Mouse (Mus musculus): Measurements from ENCODE around the gene Wipi1. TPM values are rescaled to one million over a fixed set of nuclear protein-coding genes. Genes with fewer than 3 reads are reported as not detected.
"Not testable (repeated sequence)": the region's sequence is repeated elsewhere in the genome, so short reads cannot be mapped to it uniquely, and the experiment has no call there.

Gene Wipi1
- polyA plus RNA-seq (2015; fragmentation: Nextera tagmentation; extraction: Ambion mirVana) = 62.5 and 64.5 TPM in 2 replicates

GRCm38 (mm10) chr11:109611303-109612149 is at the start of gene Wipi1:
Gene Wipi1, minus strand, starts transcription at chr11:109611967.
- Histone ChIP-seq H3K36me3 (no peaks in the 10 kb centered on the region), H3K9me3 (replicated peaks) (no peaks in the 10 kb centered on the region), H3K4me2 (replicated peaks) (peak within 1 kb of the TSS; percentile 68), H3K4me3 (replicated peaks) (peak within 1 kb of the TSS; percentile 74), H3K27me3 (no peaks in the 10 kb centered on the region), H3K4me1 (peaks cover 28% of the 10 kb centered on the region), H3K27ac (replicated peaks) (peak within 1 kb of the TSS; percentile 79), H3K9ac (peak within 1 kb of the TSS; percentile 73)
- WGBS = under 1% methylated on average over 58 of the region's 58 CpGs
- ATAC-seq (ENCODE audit: insufficient number of reproducible peaks, low FRiP score, low TSS enrichment, low read depth) = peak; percentile 97

GRCm38 (mm10) chr11:109660526-109660925 is 48.8 kb upstream of the Wipi1 start:
- H3K9me3 ChIP-seq (replicated peaks); H3K4me2 ChIP-seq (replicated peaks); H3K9ac ChIP-seq; H3K4me3 ChIP-seq (replicated peaks); ATAC-seq (ENCODE audit: insufficient number of reproducible peaks, low FRiP score, low TSS enrichment, low read depth); H3K4me1 ChIP-seq; H3K27me3 ChIP-seq; H3K27ac ChIP-seq (replicated peaks): not testable (repeated sequence)
- H3K36me3 ChIP-seq = peaks cover 74% of the 10 kb centered on the region
- 92% methylated on average over 8 of the region's 8 CpGs for WGBS

- ATAC-seq (ENCODE audit: insufficient number of reproducible peaks, low FRiP score, low TSS enrichment, low read depth) = no peak
Observed at GRCm38 (mm10) chr11:109656232-109656631, 44.5 kb upstream of the Wipi1 start.

GRCm38 (mm10) chr11:109654581-109654980 is 42.8 kb upstream of the Wipi1 start:
- Histone ChIP-seq H3K9ac (no peak overlapping the region), H3K27me3 (no peaks in the 10 kb centered on the region), H3K4me3 (replicated peaks) (no peak overlapping the region), H3K9me3 (replicated peaks) (no peaks in the 10 kb centered on the region), H3K27ac (replicated peaks) (no peak overlapping the region), H3K4me1 (peaks cover 31% of the 10 kb centered on the region), H3K36me3 (peaks cover 33% of the 10 kb centered on the region), H3K4me2 (replicated peaks) (no peak overlapping the region)
- WGBS = 86% methylated on average over 6 of the region's 6 CpGs
- no peak for ATAC-seq (ENCODE audit: insufficient number of reproducible peaks, low FRiP score, low TSS enrichment, low read depth)

More at GRCm38 (mm10) chr11:109656232-109656631, 44.5 kb upstream of the Wipi1 start:
- Histone ChIP-seq H3K9ac (no peak overlapping the region), H3K27ac (replicated peaks) (no peak overlapping the region), H3K27me3 (no peaks in the 10 kb centered on the region), H3K9me3 (replicated peaks) (no peaks in the 10 kb centered on the region), H3K4me1 (peaks cover 24% of the 10 kb centered on the region), H3K36me3 (peaks cover 50% of the 10 kb centered on the region), H3K4me2 (replicated peaks) (no peak overlapping the region), H3K4me3 (replicated peaks) (no peak overlapping the region)
- WGBS = 88% methylated on average over 7 of the region's 7 CpGs

- Histone ChIP-seq H3K4me3 (replicated peaks) (0 out of 2 replicates have a peak overlapping the region, but pooled peaks have one; percentile 4), H3K4me1 (peaks cover 44% of the 10 kb centered on the region), H3K36me3 (peaks cover 32% of the 10 kb centered on the region), H3K27ac (replicated peaks) (no peak overlapping the region), H3K4me2 (replicated peaks) (no peak overlapping the region), H3K27me3 (no peaks in the 10 kb centered on the region), H3K9me3 (replicated peaks) (no peaks in the 10 kb centered on the region), H3K9ac (no peak overlapping the region)
- whole genome bisulfite sequencing = 62% methylated on average over 8 of the region's 8 CpGs
- ATAC-seq (ENCODE audit: insufficient number of reproducible peaks, low FRiP score, low TSS enrichment, low read depth) = no peak
Observed at GRCm38 (mm10) chr11:109653201-109653600, 41.4 kb upstream of the Wipi1 start.

GRCm38 (mm10) chr11:109652505-109652904 is 40.7 kb upstream of the Wipi1 start:
- Histone ChIP-seq H3K4me3 (replicated peaks) (peak overlapping the region; percentile 94), H3K27me3 (no peaks in the 10 kb centered on the region), H3K27ac (replicated peaks) (no peak overlapping the region), H3K9me3 (replicated peaks) (no peaks in the 10 kb centered on the region), H3K36me3 (peaks cover 32% of the 10 kb centered on the region), H3K4me1 (peaks cover 44% of the 10 kb centered on the region), H3K9ac (peak overlapping the region; percentile 96; the same call in 1 of the 2 replicates), H3K4me2 (replicated peaks) (peak overlapping the region; percentile 93)
- ATAC-seq (ENCODE audit: insufficient number of reproducible peaks, low FRiP score, low TSS enrichment, low read depth) = no peak
- 41% methylated on average over 6 of the region's 6 CpGs for WGBS

- Histone ChIP-seq H3K4me3 (replicated peaks) (peak overlapping the region; percentile 94), H3K9ac (peak overlapping the region; percentile 96), H3K4me1 (peaks cover 44% of the 10 kb centered on the region), H3K27ac (replicated peaks) (peak overlapping the region; percentile 96), H3K36me3 (peaks cover 24% of the 10 kb centered on the region), H3K27me3 (no peaks in the 10 kb centered on the region), H3K4me2 (replicated peaks) (peak overlapping the region; percentile 93), H3K9me3 (replicated peaks) (no peaks in the 10 kb centered on the region)
- under 1% methylated on average over 21 of the region's 21 CpGs for WGBS
- ATAC-seq (ENCODE audit: insufficient number of reproducible peaks, low FRiP score, low TSS enrichment, low read depth) = no peak
Observed at GRCm38 (mm10) chr11:109651566-109652024, 39.8 kb upstream of the Wipi1 start.

- Histone ChIP-seq H3K36me3 (peaks cover 18% of the 10 kb centered on the region), H3K4me3 (replicated peaks) (peak overlapping the region; percentile 94), H3K27me3 (no peaks in the 10 kb centered on the region), H3K4me1 (peaks cover 44% of the 10 kb centered on the region), H3K4me2 (replicated peaks) (peak overlapping the region; percentile 93), H3K9me3 (replicated peaks) (no peaks in the 10 kb centered on the region), H3K9ac (peak overlapping the region; percentile 96), H3K27ac (replicated peaks) (peak overlapping the region; percentile 96)
- peak; percentile 91 for ATAC-seq (ENCODE audit: insufficient number of reproducible peaks, low FRiP score, low TSS enrichment, low read depth)
- WGBS = under 1% methylated on average over 80 of the region's 90 CpGs
Observed at GRCm38 (mm10) chr11:109650788-109651565, 39.2 kb upstream of the Wipi1 start.

- 2% methylated on average over 31 of the region's 31 CpGs for WGBS
- Histone ChIP-seq H3K36me3 (peaks cover 14% of the 10 kb centered on the region), H3K9ac (peak overlapping the region; percentile 31), H3K27me3 (no peaks in the 10 kb centered on the region), H3K27ac (replicated peaks) (peak overlapping the region; percentile 96), H3K4me1 (peaks cover 44% of the 10 kb centered on the region), H3K9me3 (replicated peaks) (no peaks in the 10 kb centered on the region), H3K4me2 (replicated peaks) (peak overlapping the region; percentile 93), H3K4me3 (replicated peaks) (peak overlapping the region; percentile 94)
- peak; percentile 76 for ATAC-seq (ENCODE audit: insufficient number of reproducible peaks, low FRiP score, low TSS enrichment, low read depth)
Observed at GRCm38 (mm10) chr11:109649975-109650701, 38.4 kb upstream of the Wipi1 start.

- H3K27me3 ChIP-seq = no peaks in the 10 kb centered on the region
- H3K4me3 ChIP-seq (replicated peaks) = peak within 1 kb of the TSS; percentile 94
- peaks cover 44% of the 10 kb centered on the region for H3K4me1 ChIP-seq
- ATAC-seq (ENCODE audit: insufficient number of reproducible peaks, low FRiP score, low TSS enrichment, low read depth) = no peak
- H3K4me2 ChIP-seq (replicated peaks) = peak within 1 kb of the TSS; percentile 93
- WGBS = 26% methylated on average over 8 of the region's 8 CpGs
- H3K9ac ChIP-seq = peak within 1 kb of the TSS; percentile 31
- peak within 1 kb of the TSS; percentile 96 for H3K27ac ChIP-seq (replicated peaks)
- H3K36me3 ChIP-seq = peaks cover 9% of the 10 kb centered on the region
- H3K9me3 ChIP-seq (replicated peaks) = no peaks in the 10 kb centered on the region
Observed at GRCm38 (mm10) chr11:109649206-109649605, 37.4 kb upstream of the Wipi1 start, which contains the start of gene Prkar1a. Gene Prkar1a, plus strand, starts transcription at chr11:109649405.
